23 mouse cellular contexts compared by ENCODE assay signal in the genomic region with DNA sequence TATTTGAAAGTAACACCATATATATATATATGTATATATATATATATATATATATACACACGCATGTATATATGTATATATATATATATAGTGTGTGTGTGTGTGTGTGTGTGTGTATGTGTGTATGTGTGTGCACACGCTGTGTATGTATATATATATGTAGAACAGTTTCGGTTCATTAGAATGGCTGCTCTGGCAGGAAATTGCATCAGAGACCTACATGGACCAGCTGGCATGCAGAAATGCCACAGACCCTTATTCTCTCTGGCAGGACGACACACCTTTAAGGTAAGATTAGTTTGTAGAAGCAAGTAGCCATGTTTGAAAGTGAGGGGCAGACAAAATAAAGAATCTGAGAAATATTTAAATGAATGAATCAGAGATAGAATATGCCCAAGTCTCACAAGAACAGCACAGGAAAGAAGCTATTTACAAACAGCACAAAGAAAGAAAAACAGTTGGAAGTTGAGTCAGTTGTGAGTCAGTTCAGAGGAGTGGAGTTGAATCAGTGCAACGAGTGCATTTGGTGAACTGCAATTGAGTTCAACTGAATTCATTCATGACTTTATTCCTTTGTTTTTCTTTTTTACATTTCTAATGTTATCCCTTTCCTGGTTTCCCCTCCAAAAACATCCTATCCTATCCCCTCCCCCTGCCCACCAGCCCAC.
DNase-seq lines count a peak whose midpoint lies in the region; ATAC-seq and TF ChIP-seq lines count a peak whose summit lies in the region.
"Had no signal": no experiment of that assay in that cellular context is flagged by ENCODE, and none has a peak within 500 bp of the region (broad histone marks: within the 10 kb centered on the region; RNA-seq: fewer than 3 reads in every experiment).

No protein-coding gene starts in this region.

- H3K4me3 ChIP-seq in C2C12 (ENCODE audit: insufficient read depth, poor library complexity, severe bottlenecking), result no peak overlapping the region
- H3K4me3 ChIP-seq in embryonic fibroblast, embryonic 13.5 days (ENCODE audit: insufficient read depth, low read length), result no peak overlapping the region
- H3K4me3 ChIP-seq in kidney, embryonic 16.5 days (ENCODE audit: low read length), result no peak overlapping the region
- H3K4me3 ChIP-seq: embryonic facial prominence, embryonic 10.5 days; embryonic facial prominence, embryonic 12.5 days; erythroblast, embryonic 14.5 days; forebrain, embryonic 10.5 days; forebrain, embryonic 12.5 days had no signal

- H3K79me2 ChIP-seq in C2C12 (ENCODE audit: control insufficient read depth, insufficient read depth), result no peaks in the 10 kb centered on the region

- peak overlapping the region; percentile 70; the same call in 1 of the 2 replicates for H3K27ac ChIP-seq in embryonic fibroblast, embryonic 13.5 days (ENCODE audit: insufficient read depth, low read length)
- H3K27ac ChIP-seq in kidney, embryonic 16.5 days (ENCODE audit: low read length), result no peak overlapping the region
- H3K27ac ChIP-seq: embryonic facial prominence, embryonic 10.5 days; embryonic facial prominence, embryonic 12.5 days; forebrain, embryonic 10.5 days; forebrain, embryonic 12.5 days had no signal

- WGBS in kidney, embryonic 16.5 days, result 81% methylated on average over 5 of the region's 5 CpGs

- no peaks in the 10 kb centered on the region for H3K79me3 ChIP-seq in C2C12 (ENCODE audit: low read depth)

- TF ChIP-seq POLR2A in embryonic fibroblast, embryonic 13.5 days (IDR thresholded peaks at IDR 0.05; ENCODE audit: low read depth, low read length), result no peak

- no peak overlapping the region for H3K9ac ChIP-seq in kidney, embryonic 16.5 days (replicated peaks; ENCODE audit: low read length)
- H3K9ac ChIP-seq: embryonic facial prominence, embryonic 12.5 days; forebrain, embryonic 12.5 days had no signal

- no peak for TF ChIP-seq CTCF in C2C12 (IDR thresholded peaks at IDR 0.05; ENCODE audit: control insufficient read depth, insufficient read depth, insufficient read length)
- no peak for TF ChIP-seq CTCF in embryonic fibroblast, embryonic 13.5 days (IDR thresholded peaks at IDR 0.05; ENCODE audit: borderline replicate concordance, insufficient read depth, low read length)

- H3K27me3 ChIP-seq in C2C12 (ENCODE audit: control insufficient read depth, insufficient read depth, insufficient read length), result no peaks in the 10 kb centered on the region
- H3K27me3 ChIP-seq in kidney, embryonic 16.5 days (ENCODE audit: insufficient read depth, low read length), result no peaks in the 10 kb centered on the region
- H3K27me3 ChIP-seq: embryonic facial prominence, embryonic 12.5 days; forebrain, embryonic 12.5 days had no signal

- peaks cover 3% of the 10 kb centered on the region; the same call in 1 of the 2 replicates for H3K4me1 ChIP-seq in embryonic fibroblast, embryonic 13.5 days (ENCODE audit: control insufficient read depth, insufficient read depth, low read length)
- no peaks in the 10 kb centered on the region for H3K4me1 ChIP-seq in kidney, embryonic 16.5 days (ENCODE audit: insufficient read depth, low read length)
- H3K4me1 ChIP-seq: embryonic facial prominence, embryonic 12.5 days; forebrain, embryonic 10.5 days; forebrain, embryonic 12.5 days had no signal

- no peak overlapping the region for H3K4me2 ChIP-seq in kidney, embryonic 16.5 days (replicated peaks; ENCODE audit: low read depth, low read length)
- H3K4me2 ChIP-seq: embryonic facial prominence, embryonic 12.5 days; forebrain, embryonic 12.5 days had no signal

- no peaks in the 10 kb centered on the region for H3K9me3 ChIP-seq in kidney, embryonic 16.5 days (ENCODE audit: low read length)
- H3K9me3 ChIP-seq: embryonic facial prominence, embryonic 10.5 days; embryonic facial prominence, embryonic 12.5 days; forebrain, embryonic 10.5 days; forebrain, embryonic 12.5 days had no signal

- DNase-seq in NIH3T3 (ENCODE audit: low read depth), result peak; percentile 46
- no peak for DNase-seq in spleen, postnatal 14 days (ENCODE audit: low spot score in 2 of 2)
- DNase-seq in lung, postnatal 10 days, result no peak
- no peak for DNase-seq in kidney, adult 8-10 months
- DNase-seq: adrenal gland, adult 2 months; adrenal gland, postnatal 10 days; adrenal gland, postnatal 25 days; B cell, adult 2 months; cerebellum, adult 11-12 months; cerebellum, adult 2 months; cerebellum, adult 9-10 months; cerebellum, postnatal 10 days; cerebellum, postnatal 25 days had no signal

- no peak for ATAC-seq in kidney, embryonic 16.5 days (ENCODE audit: low FRiP score, low TSS enrichment)
- ATAC-seq: forebrain, embryonic 14.5 days; forebrain, embryonic 16.5 days had no signal

- H3K36me3 ChIP-seq in C2C12 (ENCODE audit: control insufficient read depth, insufficient read depth), result no peaks in the 10 kb centered on the region
- H3K36me3 ChIP-seq in kidney, embryonic 16.5 days (ENCODE audit: insufficient read depth, low read length), result no peaks in the 10 kb centered on the region
- H3K36me3 ChIP-seq: embryonic facial prominence, embryonic 10.5 days; embryonic facial prominence, embryonic 12.5 days; forebrain, embryonic 10.5 days; forebrain, embryonic 12.5 days had no signal

- no peak overlapping the region for H3ac ChIP-seq in C2C12 (ENCODE audit: control insufficient read depth, insufficient read length, low read depth)

TF ChIP-seq in C2C12, 6 proteins besides CTCF, POLR2A, EP300 and RAD21:
- TF ChIP-seq FOSL1 (IDR thresholded peaks at IDR 0.05; ENCODE audit: insufficient read depth, low read length, poor library complexity, severe bottlenecking), result peak; percentile 63
- no peak for TF ChIP-seq MAX (IDR thresholded peaks at IDR 0.05)
- TF ChIP-seq CEBPB (IDR thresholded peaks at IDR 0.05; ENCODE audit: low read depth), result peak; percentile 54
- no peak for TF ChIP-seq MYOD1 (IDR thresholded peaks at IDR 0.05; ENCODE audit: control insufficient read depth, insufficient read length, low read depth)
